Mouse (Mus musculus): ENCODE results near the gene Pth2. TPM values are rescaled to one million over a fixed set of nuclear protein-coding genes. Genes with fewer than 3 reads are reported as not detected.
A peak's percentile ranks its signal among the peaks of the same experiment; 100 is the strongest.
"Not testable (repeated sequence)": the region's sequence is repeated elsewhere in the genome, so short reads cannot be mapped to it uniquely, and the experiment has no call there.

Gene Pth2
- polyA plus RNA-seq, 1 experiment from 2014 or later = not detected

GRCm38 (mm10) chr7:45165701-45166100 lies 15.1 kb upstream of the Pth2 start:
- DNase-seq (ENCODE audit: low spot score) = no peak
- ATAC-seq (ENCODE audit: low FRiP score) = no peak
- no peak overlapping the region for H3K4me3 ChIP-seq (replicated peaks; ENCODE audit: low read length)
- no peak overlapping the region for H3K27ac ChIP-seq
- peaks cover 28% of the 10 kb centered on the region for H3K4me1 ChIP-seq (replicated peaks; ENCODE audit: control insufficient read depth, insufficient read depth, low read length)
- no peak overlapping the region for H3K9ac ChIP-seq
- no peak overlapping the region for H3K4me2 ChIP-seq (replicated peaks)
- 45% methylated on average over 11 of the region's 11 CpGs for WGBS
- peaks cover 80% of the 10 kb centered on the region for H3K27me3 ChIP-seq (ENCODE audit: control insufficient read depth, insufficient read depth, low read length)
- H3K36me3 ChIP-seq (replicated peaks; ENCODE audit: control insufficient read depth, insufficient read depth) = no peaks in the 10 kb centered on the region
- 0 out of 2 replicates have a peak, but pooled peaks cover 6% of the 10 kb centered on the region for H3K9me3 ChIP-seq (ENCODE audit: control insufficient read depth, low read length)

- H3K4me1 ChIP-seq (replicated peaks; ENCODE audit: control insufficient read depth, insufficient read depth, low read length) = peaks cover 27% of the 10 kb centered on the region
- H3K27me3 ChIP-seq (ENCODE audit: control insufficient read depth, insufficient read depth, low read length) = peaks cover 81% of the 10 kb centered on the region
- no peak overlapping the region for H3K9ac ChIP-seq
- H3K9me3 ChIP-seq (ENCODE audit: control insufficient read depth, low read length) = 0 out of 2 replicates have a peak, but pooled peaks cover 6% of the 10 kb centered on the region
- no peak overlapping the region for H3K27ac ChIP-seq
- ATAC-seq (ENCODE audit: low FRiP score) (no peak), DNase-seq (ENCODE audit: low spot score) (no peak)
- H3K36me3 ChIP-seq (replicated peaks; ENCODE audit: control insufficient read depth, insufficient read depth) = no peaks in the 10 kb centered on the region
- no peak overlapping the region for H3K4me3 ChIP-seq (replicated peaks; ENCODE audit: low read length)
- no peak overlapping the region for H3K4me2 ChIP-seq (replicated peaks)
- WGBS = 24% methylated on average over 10 of the region's 10 CpGs
Measured at GRCm38 (mm10) chr7:45166950-45167401, 13.8 kb upstream of the Pth2 start.

- WGBS = under 1% methylated on average over 19 of the region's 19 CpGs
- ATAC-seq (ENCODE audit: low FRiP score) = no peak
- H3K4me3 ChIP-seq (replicated peaks; ENCODE audit: low read length) = no peak overlapping the region
- H3K4me2 ChIP-seq (replicated peaks) = peak overlapping the region; percentile 22; the same call in 1 of the 2 replicates
- H3K27ac ChIP-seq = no peak overlapping the region
- no peak overlapping the region; the same call in 1 of the 2 replicates for H3K9ac ChIP-seq
- H3K27me3 ChIP-seq (ENCODE audit: control insufficient read depth, insufficient read depth, low read length) = peaks cover 85% of the 10 kb centered on the region
- no peak for DNase-seq (ENCODE audit: low spot score)
- peaks cover 18% of the 10 kb centered on the region; the same call in 1 of the 2 replicates for H3K4me1 ChIP-seq (replicated peaks; ENCODE audit: control insufficient read depth, insufficient read depth, low read length)
- H3K36me3 ChIP-seq (replicated peaks; ENCODE audit: control insufficient read depth, insufficient read depth) = no peaks in the 10 kb centered on the region
- 0 out of 2 replicates have a peak, but pooled peaks cover 6% of the 10 kb centered on the region for H3K9me3 ChIP-seq (ENCODE audit: control insufficient read depth, low read length)
Measured at GRCm38 (mm10) chr7:45167761-45168445, 12.9 kb upstream of the Pth2 start.

- ATAC-seq (ENCODE audit: low FRiP score) (no peak), DNase-seq (ENCODE audit: low spot score) (no peak)
- H3K9me3 ChIP-seq (ENCODE audit: control insufficient read depth, low read length) = 0 out of 2 replicates have a peak, but pooled peaks cover 6% of the 10 kb centered on the region
- peaks cover 78% of the 10 kb centered on the region for H3K27me3 ChIP-seq (ENCODE audit: control insufficient read depth, insufficient read depth, low read length)
- no peaks in the 10 kb centered on the region for H3K36me3 ChIP-seq (replicated peaks; ENCODE audit: control insufficient read depth, insufficient read depth)
- 0 out of 2 replicates have a peak overlapping the region, but pooled peaks have one; percentile 6 for H3K4me3 ChIP-seq (replicated peaks; ENCODE audit: low read length)
- peaks cover 16% of the 10 kb centered on the region; the same call in 1 of the 2 replicates for H3K4me1 ChIP-seq (replicated peaks; ENCODE audit: control insufficient read depth, insufficient read depth, low read length)
- no peak overlapping the region for H3K27ac ChIP-seq
- no peak overlapping the region for H3K9ac ChIP-seq
- H3K4me2 ChIP-seq (replicated peaks) = peak overlapping the region; percentile 11; the same call in 1 of the 2 replicates
- whole genome bisulfite sequencing = 2% methylated on average over 24 of the region's 24 CpGs
Measured at GRCm38 (mm10) chr7:45168656-45169055, 12.1 kb upstream of the Pth2 start.

GRCm38 (mm10) chr7:45169495-45169894 lies 11.3 kb upstream of the Pth2 start:
- WGBS = 90% methylated on average over 3 of the region's 3 CpGs

GRCm38 (mm10) chr7:45172974-45173373 lies 7.8 kb upstream of the Pth2 start:
- H3K27ac ChIP-seq = no peak overlapping the region
- ATAC-seq (ENCODE audit: low FRiP score) = no peak
- WGBS = 64% methylated on average over 7 of the region's 7 CpGs
- H3K9me3 ChIP-seq (ENCODE audit: control insufficient read depth, low read length) = 0 out of 2 replicates have a peak, but pooled peaks cover 6% of the 10 kb centered on the region
- no peaks in the 10 kb centered on the region for H3K36me3 ChIP-seq (replicated peaks; ENCODE audit: control insufficient read depth, insufficient read depth)
- no peak overlapping the region for H3K4me3 ChIP-seq (replicated peaks; ENCODE audit: low read length)
- H3K4me1 ChIP-seq (replicated peaks; ENCODE audit: control insufficient read depth, insufficient read depth, low read length) = peaks cover 15% of the 10 kb centered on the region; the same call in 1 of the 2 replicates
- H3K4me2 ChIP-seq (replicated peaks) = no peak overlapping the region
- H3K27me3 ChIP-seq (ENCODE audit: control insufficient read depth, insufficient read depth, low read length) = peaks cover 77% of the 10 kb centered on the region
- no peak for DNase-seq (ENCODE audit: low spot score)
- H3K9ac ChIP-seq = no peak overlapping the region

More at GRCm38 (mm10) chr7:45169495-45169894, 11.3 kb upstream of the Pth2 start:
- Histone ChIP-seq H3K9me3 (ENCODE audit: control insufficient read depth, low read length) (0 out of 2 replicates have a peak, but pooled peaks cover 6% of the 10 kb centered on the region), H3K4me2 (replicated peaks) (no peak overlapping the region), H3K4me1 (replicated peaks; ENCODE audit: control insufficient read depth, insufficient read depth, low read length) (peaks cover 10% of the 10 kb centered on the region; the same call in 1 of the 2 replicates), H3K9ac (no peak overlapping the region), H3K36me3 (replicated peaks; ENCODE audit: control insufficient read depth, insufficient read depth) (no peaks in the 10 kb centered on the region), H3K27me3 (ENCODE audit: control insufficient read depth, insufficient read depth, low read length) (peaks cover 77% of the 10 kb centered on the region), H3K27ac (no peak overlapping the region), H3K4me3 (replicated peaks; ENCODE audit: low read length) (no peak overlapping the region)
- DNase-seq (ENCODE audit: low spot score) (no peak), ATAC-seq (ENCODE audit: low FRiP score) (no peak)

GRCm38 (mm10) chr7:45173772-45174171 lies 7.0 kb upstream of the Pth2 start:
- WGBS = 62% methylated on average over 1 of the region's 1 CpGs

GRCm38 (mm10) chr7:45174567-45175280 lies 6.1 kb upstream of the Pth2 start:
- no peak overlapping the region for H3K4me2 ChIP-seq (replicated peaks)
- H3K27ac ChIP-seq = no peak overlapping the region
- ATAC-seq (ENCODE audit: low FRiP score) (0 out of 2 replicates have a peak, but pooled peaks have one; percentile 34), DNase-seq (ENCODE audit: low spot score) (no peak)
- no peaks in the 10 kb centered on the region for H3K36me3 ChIP-seq (replicated peaks; ENCODE audit: control insufficient read depth, insufficient read depth)
- H3K27me3 ChIP-seq (ENCODE audit: control insufficient read depth, insufficient read depth, low read length) = peaks cover 77% of the 10 kb centered on the region
- no peak overlapping the region for H3K9ac ChIP-seq
- H3K9me3 ChIP-seq (ENCODE audit: control insufficient read depth, low read length) = 0 out of 2 replicates have a peak, but pooled peaks cover 2% of the 10 kb centered on the region
- no peak overlapping the region for H3K4me3 ChIP-seq (replicated peaks; ENCODE audit: low read length)
- WGBS = 4% methylated on average over 28 of the region's 29 CpGs
- H3K4me1 ChIP-seq (replicated peaks; ENCODE audit: control insufficient read depth, insufficient read depth, low read length) = 0 out of 2 replicates have a peak, but pooled peaks cover 9% of the 10 kb centered on the region

More at GRCm38 (mm10) chr7:45173772-45174171, 7.0 kb upstream of the Pth2 start:
- H3K9ac ChIP-seq; H3K4me3 ChIP-seq (replicated peaks; ENCODE audit: low read length); H3K27ac ChIP-seq; H3K36me3 ChIP-seq (replicated peaks; ENCODE audit: control insufficient read depth, insufficient read depth); H3K9me3 ChIP-seq (ENCODE audit: control insufficient read depth, low read length); DNase-seq (ENCODE audit: low spot score); ATAC-seq (ENCODE audit: low FRiP score); H3K4me1 ChIP-seq (replicated peaks; ENCODE audit: control insufficient read depth, insufficient read depth, low read length); H3K4me2 ChIP-seq (replicated peaks): not testable (repeated sequence)
- peaks cover 77% of the 10 kb centered on the region for H3K27me3 ChIP-seq (ENCODE audit: control insufficient read depth, insufficient read depth, low read length)

- Histone ChIP-seq H3K4me3 (replicated peaks; ENCODE audit: low read length) (no peak overlapping the region), H3K36me3 (replicated peaks; ENCODE audit: control insufficient read depth, insufficient read depth) (no peaks in the 10 kb centered on the region), H3K27ac (no peak overlapping the region), H3K27me3 (ENCODE audit: control insufficient read depth, insufficient read depth, low read length) (peaks cover 77% of the 10 kb centered on the region), H3K9ac (no peak overlapping the region), H3K9me3 (ENCODE audit: control insufficient read depth, low read length) (no peaks in the 10 kb centered on the region), H3K4me1 (replicated peaks; ENCODE audit: control insufficient read depth, insufficient read depth, low read length) (0 out of 2 replicates have a peak, but pooled peaks cover 9% of the 10 kb centered on the region), H3K4me2 (replicated peaks) (no peak overlapping the region)
- no peak for DNase-seq (ENCODE audit: low spot score)
- ATAC-seq (ENCODE audit: low FRiP score) = no peak
- 4% methylated on average over 13 of the region's 13 CpGs for WGBS
Measured at GRCm38 (mm10) chr7:45175398-45175797, 5.4 kb upstream of the Pth2 start.

All from hindbrain, embryonic 14.5 days (tissue).